Mouse (Mus musculus) hindbrain, embryonic 11.5 days (tissue): ENCODE data around the gene Slc12a5. TPM values are rescaled to one million over a fixed set of nuclear protein-coding genes. Genes with fewer than 3 reads are reported as not detected.

Experiments used
- ATAC-seq: fragments of 200-750 bp; cut with Nextera tagmentation; 2 replicates; pipeline ENCODE4 v1.8.0; 2017; ENCODE audit warnings: mild to moderate bottlenecking, moderate TSS enrichment, moderate library complexity; ENCODE audit not compliant: low FRiP score
- DNase-seq: peaks from one replicate; pipeline ENCODE4 v3.0.0-alpha.2; 2015; ENCODE audit warnings: low spot score
- H3K27ac ChIP-seq: fragments of 300-500 bp; sonication (generic); 2 replicates; pipeline ENCODE4 v1.5.1; 2014; ENCODE audit warnings: mild to moderate bottlenecking, low read depth, low read length
- H3K27me3 ChIP-seq: fragments of 300-500 bp; sonication (generic); 2 replicates; pipeline ENCODE4 v1.6.1; 2014; ENCODE audit warnings: mild to moderate bottlenecking, low read length, moderate library complexity, mixed read lengths; ENCODE audit not compliant: control insufficient read depth, insufficient read depth
- H3K36me3 ChIP-seq: fragments of 300-500 bp; sonication (generic); 2 replicates; pipeline ENCODE4 v1.6.1; 2014; ENCODE audit warnings: mild to moderate bottlenecking, low read length, moderate library complexity, mixed read lengths; ENCODE audit not compliant: control insufficient read depth, insufficient read depth
- H3K4me1 ChIP-seq: fragments of 300-500 bp; sonication (generic); replicated peaks from 2 replicates; pipeline ENCODE4 v1.6.1; 2014; ENCODE audit warnings: low read length, mixed read lengths; ENCODE audit not compliant: control insufficient read depth, insufficient read depth
- H3K4me2 ChIP-seq: fragments of 300-500 bp; sonication (generic); replicated peaks from 2 replicates; pipeline ENCODE4 v1.6.1; 2014; ENCODE audit warnings: mild to moderate bottlenecking, low read depth, low read length
- H3K4me3 ChIP-seq: fragments of 300-500 bp; sonication (generic); 2 replicates; pipeline ENCODE4 v1.5.1; 2014; ENCODE audit warnings: low read depth, low read length
- H3K9ac ChIP-seq: fragments of 300-500 bp; sonication (generic); 2 replicates; pipeline ENCODE4 v1.6.1; 2014; ENCODE audit warnings: low read depth, low read length
- H3K9me3 ChIP-seq: fragments of 300-500 bp; sonication (generic); 2 replicates; pipeline ENCODE4 v1.6.1; 2016; ENCODE audit warnings: low read length; ENCODE audit not compliant: control insufficient read depth
- WGBS: fragments of 180-500 bp; shearing (Covaris S2); extraction: QIAGEN DNeasy Blood & Tissue Kit; methylation state at CpG from one replicate; pipeline ENCODE4 v1.1.7; 2014; 5-methylcytosine and 5-hydroxymethylcytosine counted together
- polyA plus RNA-seq: library from polyadenylated mRNA; unstranded; fragments of >200 nt; fragmentation: Nextera tagmentation; extraction: Ambion mirVana; gene quantifications from 2 replicates; pipeline ENCODE4 v1.2.1, GENCODE M21; 2014

Gene Slc12a5
- polyA plus RNA-seq, result 7.4 and 7.5 TPM in 2 replicates

GRCm38 (mm10) chr2:164960716-164961441 is at the start of gene Slc12a5:
Gene Slc12a5 (plus strand): TSS chr2:164960802.
- Histone ChIP-seq H3K27me3 (no peaks in the 10 kb centered on the region), H3K4me3 (peak within 1 kb of the TSS; percentile 50), H3K36me3 (no peaks in the 10 kb centered on the region), H3K4me2 (peak within 1 kb of the TSS; percentile 50), H3K4me1 (peaks cover 9% of the 10 kb centered on the region; the same call in 1 of the 2 replicates), H3K9ac (peak within 1 kb of the TSS; percentile 32), H3K9me3 (no peaks in the 10 kb centered on the region), H3K27ac (no peak within 1 kb of the TSS)
- DNase-seq, result peak; percentile 84
- peak; percentile 63 for ATAC-seq
- WGBS, result 2% methylated on average over 26 of the region's 54 CpGs

- Histone ChIP-seq H3K27me3 (no peaks in the 10 kb centered on the region), H3K36me3 (peaks cover 18% of the 10 kb centered on the region), H3K4me3 (peak within 1 kb of the TSS; percentile 53), H3K4me2 (peak within 1 kb of the TSS; percentile 69), H3K9ac (peak within 1 kb of the TSS; percentile 83), H3K4me1 (peaks cover 6% of the 10 kb centered on the region), H3K9me3 (0 out of 2 replicates have a peak, but pooled peaks cover under 1% of the 10 kb centered on the region), H3K27ac (peak within 1 kb of the TSS; percentile 96)
- DNase-seq (peak; percentile 95), ATAC-seq (peak; percentile 89)
- under 1% methylated on average over 74 of the region's 91 CpGs for WGBS
These were observed 49.2 kb upstream of the Slc12a5 start, which contains the start of gene Zfp335 for GRCm38 (mm10) chr2:164911086-164912048. Gene Zfp335 (minus strand): TSS chr2:164911757.

- peak overlapping the region; percentile 53 for H3K4me3 ChIP-seq
- H3K4me2 ChIP-seq, result peak overlapping the region; percentile 59
- ATAC-seq (no peak; the same call in 1 of the 2 replicates), DNase-seq (no peak)
- peaks cover 12% of the 10 kb centered on the region; the same call in 1 of the 2 replicates for H3K36me3 ChIP-seq
- WGBS, result 28% methylated on average over 12 of the region's 12 CpGs
- peak overlapping the region; percentile 83 for H3K9ac ChIP-seq
- peak overlapping the region; percentile 96; the same call in 1 of the 2 replicates for H3K27ac ChIP-seq
- H3K27me3 ChIP-seq, result no peaks in the 10 kb centered on the region
- H3K9me3 ChIP-seq, result no peaks in the 10 kb centered on the region
- peaks cover 6% of the 10 kb centered on the region for H3K4me1 ChIP-seq
These were observed 48.5 kb upstream of the Slc12a5 start for GRCm38 (mm10) chr2:164912151-164912550.

GRCm38 (mm10) chr2:164912749-164913427 is 47.7 kb upstream of the Slc12a5 start:
- no peak overlapping the region for H3K4me2 ChIP-seq
- DNase-seq (no peak), ATAC-seq (no peak)
- H3K9me3 ChIP-seq, result no peaks in the 10 kb centered on the region
- H3K36me3 ChIP-seq, result peaks cover 10% of the 10 kb centered on the region; the same call in 1 of the 2 replicates
- no peak overlapping the region for H3K9ac ChIP-seq
- H3K4me1 ChIP-seq, result peaks cover 6% of the 10 kb centered on the region
- H3K27ac ChIP-seq, result no peak overlapping the region
- 89% methylated on average over 7 of the region's 9 CpGs for WGBS
- H3K4me3 ChIP-seq, result no peak overlapping the region; the same call in 1 of the 2 replicates
- no peaks in the 10 kb centered on the region for H3K27me3 ChIP-seq

- DNase-seq (no peak), ATAC-seq (no peak)
- Histone ChIP-seq H3K4me2 (no peak overlapping the region), H3K4me1 (peaks cover 6% of the 10 kb centered on the region), H3K36me3 (peaks cover 7% of the 10 kb centered on the region; the same call in 1 of the 2 replicates), H3K9me3 (no peaks in the 10 kb centered on the region), H3K27ac (no peak overlapping the region), H3K4me3 (no peak overlapping the region), H3K9ac (no peak overlapping the region), H3K27me3 (no peaks in the 10 kb centered on the region)
- WGBS, result 87% methylated on average over 2 of the region's 2 CpGs
These were observed 47.2 kb upstream of the Slc12a5 start for GRCm38 (mm10) chr2:164913428-164913786.

- Histone ChIP-seq H3K4me3 (no peak overlapping the region), H3K9ac (no peak overlapping the region), H3K36me3 (0 out of 2 replicates have a peak, but pooled peaks cover 2% of the 10 kb centered on the region), H3K4me2 (no peak overlapping the region), H3K4me1 (no peaks in the 10 kb centered on the region), H3K27ac (no peak overlapping the region), H3K9me3 (no peaks in the 10 kb centered on the region), H3K27me3 (no peaks in the 10 kb centered on the region)
- 91% methylated on average over 5 of the region's 5 CpGs for whole genome bisulfite sequencing
- no peak for ATAC-seq
- DNase-seq, result no peak
These were observed 43.8 kb upstream of the Slc12a5 start for GRCm38 (mm10) chr2:164916820-164917219.

GRCm38 (mm10) chr2:164917371-164917770 is 43.2 kb upstream of the Slc12a5 start:
- ATAC-seq, result no peak
- Histone ChIP-seq H3K36me3 (0 out of 2 replicates have a peak, but pooled peaks cover 2% of the 10 kb centered on the region), H3K4me3 (no peak overlapping the region), H3K4me2 (no peak overlapping the region), H3K27ac (no peak overlapping the region), H3K9ac (no peak overlapping the region), H3K27me3 (no peaks in the 10 kb centered on the region), H3K4me1 (no peaks in the 10 kb centered on the region), H3K9me3 (no peaks in the 10 kb centered on the region)
- WGBS, result 62% methylated on average over 10 of the region's 10 CpGs
- no peak for DNase-seq

- WGBS, result 63% methylated on average over 4 of the region's 5 CpGs
These were observed 42.3 kb upstream of the Slc12a5 start for GRCm38 (mm10) chr2:164918325-164918724.

More at GRCm38 (mm10) chr2:164918325-164918724, 42.3 kb upstream of the Slc12a5 start:
- no peak overlapping the region for H3K9ac ChIP-seq
- DNase-seq (peak; percentile 59), ATAC-seq (no peak)
- H3K4me1 ChIP-seq, result no peaks in the 10 kb centered on the region
- 0 out of 2 replicates have a peak, but pooled peaks cover 2% of the 10 kb centered on the region for H3K36me3 ChIP-seq
- no peaks in the 10 kb centered on the region for H3K9me3 ChIP-seq
- no peak overlapping the region for H3K4me2 ChIP-seq
- no peaks in the 10 kb centered on the region for H3K27me3 ChIP-seq
- H3K4me3 ChIP-seq, result no peak overlapping the region
- H3K27ac ChIP-seq, result no peak overlapping the region
